Mouse (Mus musculus) intestine, embryonic 14.5 days (tissue): ENCODE data around the gene Zfp579. TPM values are rescaled to one million over a fixed set of nuclear protein-coding genes. Genes with fewer than 3 reads are reported as not detected.

Source experiments
- ATAC-seq: fragments of 200-750 bp; cut with Nextera tagmentation; replicated peaks from 2 replicates; pipeline ENCODE4 v1.8.0; 2017; ENCODE audit warnings: low read depth, moderate number of reproducible peaks, moderate TSS enrichment, moderate library complexity; ENCODE audit not compliant: low FRiP score, low TSS enrichment
- DNase-seq: peaks from one replicate; pipeline ENCODE4 v3.0.0-alpha.2; 2018; ENCODE audit warnings: low spot score
- H3K27ac ChIP-seq: fragments of 300-500 bp; sonication (generic); 2 replicates; pipeline ENCODE4 v1.5.1; 2014; ENCODE audit warnings: low read depth, mild to moderate bottlenecking, control low read depth
- H3K27me3 ChIP-seq: fragments of 300-500 bp; sonication (generic); replicated peaks from 2 replicates; pipeline ENCODE4 v1.6.1; 2014; ENCODE audit warnings: low read length, control low read depth; ENCODE audit not compliant: control insufficient read depth, insufficient read depth
- H3K36me3 ChIP-seq: fragments of 300-500 bp; sonication (generic); 2 replicates; pipeline ENCODE4 v1.6.1; 2014; ENCODE audit warnings: low read length, control low read depth; ENCODE audit not compliant: control insufficient read depth, insufficient read depth
- H3K4me1 ChIP-seq: fragments of 300-500 bp; sonication (generic); replicated peaks from 2 replicates; pipeline ENCODE4 v1.6.1; 2014; ENCODE audit warnings: low read length, control low read depth, mixed read lengths; ENCODE audit not compliant: control insufficient read depth, insufficient read depth
- H3K4me2 ChIP-seq: fragments of 300-500 bp; sonication (generic); 2 replicates; pipeline ENCODE4 v1.6.1; 2014; ENCODE audit warnings: low read length
- H3K4me3 ChIP-seq: fragments of 300-500 bp; sonication (generic); 2 replicates; pipeline ENCODE4 v1.5.1; 2014; ENCODE audit warnings: low read depth, low read length, control low read depth, mixed read lengths
- H3K9ac ChIP-seq: fragments of 300-500 bp; sonication (generic); 2 replicates; pipeline ENCODE4 v1.6.1; 2014; ENCODE audit warnings: mild to moderate bottlenecking, low read length
- H3K9me3 ChIP-seq: fragments of 300-500 bp; sonication (generic); 2 replicates; pipeline ENCODE4 v1.6.1; 2016; ENCODE audit warnings: low read length, control low read depth; ENCODE audit not compliant: control insufficient read depth
- WGBS: fragments of 180-500 bp; shearing (Covaris S2); extraction: QIAGEN DNeasy Blood & Tissue Kit; methylation state at CpG from one replicate; pipeline ENCODE4 v1.1.7; 2014; 5-methylcytosine and 5-hydroxymethylcytosine counted together
- polyA plus RNA-seq: library from polyadenylated mRNA; unstranded; fragments of >200 nt; fragmentation: Nextera tagmentation; extraction: Ambion mirVana; gene quantifications from 2 replicates; pipeline ENCODE4 v1.2.1, GENCODE M21; 2014

The Zfp579 gene
- polyA plus RNA-seq, 1 experiment from 2014 or later, result 35.4 TPM

DNA sequence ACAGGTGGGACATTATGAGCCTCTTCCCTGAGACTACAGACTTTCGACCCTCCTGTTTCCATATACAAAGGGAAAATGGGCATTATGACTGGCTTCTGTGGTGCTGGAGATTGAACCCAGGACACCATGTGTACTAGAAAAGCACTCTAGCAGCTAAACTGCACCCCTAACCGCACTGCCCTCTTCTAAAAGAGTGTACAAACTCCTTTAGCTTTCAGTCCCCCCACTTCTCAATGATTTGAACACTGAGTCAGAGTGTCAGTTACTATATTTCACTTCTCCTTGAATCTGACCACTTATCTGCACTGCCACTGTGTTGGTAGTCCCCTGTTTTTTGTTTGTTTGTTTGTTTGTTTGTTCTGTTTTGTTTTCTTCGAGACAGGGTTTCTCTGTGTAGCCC is 37.9 kb upstream of the Zfp579 start, which contains the start of gene 4632433K11Rik:
TSS of gene 4632433K11Rik (plus strand) at position 301 of the 400 bp plus-strand sequence.
- Histone ChIP-seq H3K4me3 (no peak within 1 kb of the TSS), H3K4me2 (no peak within 1 kb of the TSS), H3K9ac (no peak within 1 kb of the TSS), H3K27ac (no peak within 1 kb of the TSS), H3K36me3 (peaks cover 74% of the 10 kb centered on the region), H3K9me3 (peaks cover 45% of the 10 kb centered on the region), H3K4me1 (0 out of 2 replicates have a peak, but pooled peaks cover 4% of the 10 kb centered on the region), H3K27me3 (no peaks in the 10 kb centered on the region)
- no peak for DNase-seq
- 87% methylated on average over 3 of the region's 3 CpGs for WGBS
- ATAC-seq, result no peak

DNA sequence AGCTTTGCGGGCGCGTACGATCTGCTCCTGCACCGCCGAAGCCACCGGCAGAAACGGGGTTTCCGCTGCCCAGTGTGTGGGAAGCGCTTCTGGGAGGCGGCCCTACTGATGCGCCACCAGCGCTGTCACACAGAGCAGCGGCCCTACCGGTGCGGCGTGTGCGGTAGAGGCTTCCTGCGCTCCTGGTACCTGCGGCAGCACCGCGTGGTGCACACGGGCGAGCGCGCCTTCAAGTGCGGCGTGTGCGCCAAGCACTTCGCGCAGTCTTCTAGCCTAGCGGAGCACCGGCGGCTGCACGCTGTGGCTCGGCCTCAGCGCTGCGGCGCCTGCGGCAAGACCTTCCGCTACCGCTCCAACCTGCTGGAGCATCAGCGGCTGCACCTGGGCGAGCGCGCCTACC is 35.5 kb upstream of the Zfp579 start:
- WGBS, result 79% methylated on average over 46 of the region's 46 CpGs
- no peaks in the 10 kb centered on the region for H3K4me1 ChIP-seq
- no peak for ATAC-seq

DNA sequence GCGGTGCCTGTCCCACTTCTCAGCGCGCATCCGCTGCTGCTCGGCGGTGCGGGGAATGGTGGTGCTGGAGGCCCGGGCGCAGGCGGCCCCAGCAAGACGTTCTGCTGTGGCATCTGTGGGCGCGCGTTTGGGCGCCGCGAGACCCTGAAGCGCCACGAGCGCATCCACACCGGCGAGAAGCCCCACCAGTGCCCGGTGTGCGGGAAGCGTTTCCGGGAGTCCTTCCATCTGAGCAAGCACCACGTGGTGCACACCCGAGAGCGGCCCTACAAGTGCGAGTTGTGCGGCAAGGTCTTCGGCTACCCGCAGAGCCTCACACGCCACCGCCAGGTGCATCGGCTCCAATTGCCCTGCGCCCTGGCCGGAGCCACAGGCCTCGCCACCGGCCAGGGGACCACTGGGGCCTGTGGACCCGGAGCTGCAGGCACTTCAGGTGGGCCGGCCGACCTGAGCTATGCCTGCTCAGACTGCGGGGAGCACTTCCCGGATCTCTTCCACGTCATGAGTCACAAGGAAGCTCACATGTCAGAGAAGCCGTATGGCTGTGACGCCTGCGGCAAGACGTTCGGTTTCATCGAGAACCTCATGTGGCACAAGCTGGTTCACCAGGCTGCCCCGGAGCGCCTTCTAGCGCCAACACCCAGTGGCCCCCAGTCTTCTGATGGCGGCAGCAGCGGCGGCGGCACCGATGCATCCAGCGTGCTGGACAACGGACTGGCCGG is 34.8 kb upstream of the Zfp579 start:
- Histone ChIP-seq H3K27ac (no peak overlapping the region), H3K27me3 (no peaks in the 10 kb centered on the region), H3K9me3 (peaks cover 46% of the 10 kb centered on the region), H3K4me3 (no peak overlapping the region), H3K4me1 (no peaks in the 10 kb centered on the region), H3K36me3 (peaks cover 93% of the 10 kb centered on the region), H3K9ac (no peak overlapping the region), H3K4me2 (no peak overlapping the region)
- WGBS, result 83% methylated on average over 63 of the region's 63 CpGs
- no peak for DNase-seq
- ATAC-seq, result no peak

More for the DNA sequence above, 35.5 kb upstream of the Zfp579 start:
- Histone ChIP-seq H3K9ac (no peak overlapping the region), H3K27me3 (no peaks in the 10 kb centered on the region), H3K27ac (no peak overlapping the region), H3K4me2 (no peak overlapping the region), H3K4me3 (no peak overlapping the region), H3K36me3 (peaks cover 91% of the 10 kb centered on the region), H3K9me3 (peaks cover 48% of the 10 kb centered on the region)
- DNase-seq, result no peak

DNA sequence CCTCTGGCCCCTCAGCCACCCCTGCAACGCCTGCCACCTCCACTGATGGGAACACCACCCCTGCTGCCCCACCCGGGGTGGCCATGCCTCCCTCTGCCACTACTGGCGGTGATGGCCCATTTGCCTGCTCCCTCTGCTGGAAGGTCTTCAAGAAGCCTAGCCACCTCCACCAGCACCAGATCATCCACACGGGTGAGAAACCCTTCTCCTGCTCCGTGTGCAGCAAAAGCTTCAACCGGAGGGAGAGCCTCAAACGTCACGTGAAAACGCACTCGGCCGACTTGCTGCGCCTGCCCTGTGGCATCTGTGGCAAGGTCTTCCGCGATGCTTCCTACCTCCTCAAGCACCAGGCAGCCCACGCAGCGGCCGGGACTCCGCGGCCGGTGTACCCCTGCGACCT is 34.0 kb upstream of the Zfp579 start:
- no peaks in the 10 kb centered on the region for H3K4me1 ChIP-seq
- no peak overlapping the region for H3K9ac ChIP-seq
- 91% methylated on average over 21 of the region's 21 CpGs for WGBS
- peaks cover 91% of the 10 kb centered on the region for H3K36me3 ChIP-seq
- peaks cover 43% of the 10 kb centered on the region for H3K9me3 ChIP-seq
- H3K4me2 ChIP-seq, result no peak overlapping the region
- ATAC-seq (no peak), DNase-seq (no peak)
- no peak overlapping the region for H3K4me3 ChIP-seq
- H3K27ac ChIP-seq, result no peak overlapping the region
- no peaks in the 10 kb centered on the region for H3K27me3 ChIP-seq

DNA sequence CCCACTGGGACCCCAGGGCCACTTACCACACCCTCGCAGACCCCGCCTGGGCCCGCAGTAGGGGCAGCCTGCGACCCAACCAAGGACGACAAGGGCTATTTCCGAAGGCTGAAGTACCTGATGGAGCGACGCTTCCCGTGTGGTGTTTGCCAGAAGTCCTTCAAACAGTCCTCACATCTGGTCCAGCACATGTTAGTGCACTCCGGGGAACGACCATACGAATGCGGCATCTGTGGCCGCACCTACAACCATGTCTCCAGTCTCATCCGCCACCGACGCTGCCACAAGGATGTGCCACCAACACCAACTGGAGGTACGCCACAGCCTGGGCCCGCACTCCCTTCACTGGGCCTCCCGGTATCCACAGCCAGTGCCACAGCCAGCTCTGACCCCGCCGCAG is 33.6 kb upstream of the Zfp579 start:
- H3K27ac ChIP-seq, result no peak overlapping the region
- DNase-seq (no peak), ATAC-seq (no peak)
- no peak overlapping the region for H3K9ac ChIP-seq
- H3K27me3 ChIP-seq, result no peaks in the 10 kb centered on the region
- WGBS, result 94% methylated on average over 22 of the region's 22 CpGs
- no peaks in the 10 kb centered on the region for H3K4me1 ChIP-seq
- peaks cover 91% of the 10 kb centered on the region for H3K36me3 ChIP-seq
- 0 out of 2 replicates have a peak overlapping the region, but pooled peaks have one; percentile 2 for H3K4me3 ChIP-seq
- no peak overlapping the region for H3K4me2 ChIP-seq
- peaks cover 43% of the 10 kb centered on the region for H3K9me3 ChIP-seq

DNA sequence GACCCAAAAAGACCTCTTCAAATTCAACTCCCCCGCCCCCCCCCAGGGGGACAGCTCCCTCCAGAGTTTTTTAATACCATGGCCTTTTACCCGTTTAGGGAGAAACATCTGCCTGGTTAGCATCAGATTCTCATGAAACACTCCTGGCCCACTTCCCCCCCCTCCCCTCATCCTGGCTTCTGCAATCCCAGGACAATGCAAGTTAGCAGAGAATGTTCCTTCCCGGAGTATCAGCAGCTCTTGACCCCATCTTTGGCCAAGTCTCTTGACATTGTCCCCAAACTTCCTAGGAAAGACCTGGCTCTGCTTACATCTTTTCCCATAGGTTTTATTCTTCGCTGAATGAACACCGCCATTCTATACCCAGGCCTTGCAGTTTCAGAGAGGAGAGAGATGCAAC is 25.2 kb upstream of the Zfp579 start:
- peaks cover 17% of the 10 kb centered on the region for H3K4me1 ChIP-seq
- no peaks in the 10 kb centered on the region for H3K27me3 ChIP-seq
- peak overlapping the region; percentile 94 for H3K27ac ChIP-seq
- H3K4me3 ChIP-seq, result peak overlapping the region; percentile 73
- peak overlapping the region; percentile 98 for H3K9ac ChIP-seq
- H3K36me3 ChIP-seq, result peaks cover 43% of the 10 kb centered on the region
- ATAC-seq (no peak), DNase-seq (no peak)
- H3K9me3 ChIP-seq, result peaks cover 2% of the 10 kb centered on the region; the same call in 1 of the 2 replicates
- 48% methylated on average over 5 of the region's 5 CpGs for WGBS
- peak overlapping the region; percentile 95 for H3K4me2 ChIP-seq

DNA sequence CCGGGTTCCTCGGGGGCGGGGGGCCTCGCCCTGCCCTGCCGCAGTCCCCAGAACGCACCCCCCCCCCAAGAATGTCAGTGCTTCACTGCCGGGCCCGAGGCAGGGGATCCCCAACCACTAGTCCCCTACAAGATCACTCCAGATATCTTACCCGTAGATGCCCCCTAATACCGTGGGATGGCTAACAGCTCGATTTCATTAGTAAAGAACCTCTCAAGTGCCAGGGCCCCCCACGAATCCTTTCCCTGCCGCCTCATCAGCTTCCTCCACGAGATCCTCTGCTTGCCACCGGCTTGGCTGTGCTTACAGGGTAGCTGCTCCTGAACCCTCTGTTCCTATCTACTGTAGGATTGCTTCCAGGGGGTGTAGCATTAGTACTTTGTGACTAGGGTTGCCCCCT is 24.7 kb upstream of the Zfp579 start:
- Histone ChIP-seq H3K36me3 (peaks cover 38% of the 10 kb centered on the region), H3K9ac (peak overlapping the region; percentile 98), H3K27ac (peak overlapping the region; percentile 94), H3K27me3 (no peaks in the 10 kb centered on the region), H3K4me2 (peak overlapping the region; percentile 95), H3K4me1 (peaks cover 20% of the 10 kb centered on the region), H3K9me3 (peaks cover 2% of the 10 kb centered on the region; the same call in 1 of the 2 replicates), H3K4me3 (peak overlapping the region; percentile 73)
- DNase-seq (no peak), ATAC-seq (no peak)
- under 1% methylated on average over 9 of the region's 15 CpGs for WGBS

DNA sequence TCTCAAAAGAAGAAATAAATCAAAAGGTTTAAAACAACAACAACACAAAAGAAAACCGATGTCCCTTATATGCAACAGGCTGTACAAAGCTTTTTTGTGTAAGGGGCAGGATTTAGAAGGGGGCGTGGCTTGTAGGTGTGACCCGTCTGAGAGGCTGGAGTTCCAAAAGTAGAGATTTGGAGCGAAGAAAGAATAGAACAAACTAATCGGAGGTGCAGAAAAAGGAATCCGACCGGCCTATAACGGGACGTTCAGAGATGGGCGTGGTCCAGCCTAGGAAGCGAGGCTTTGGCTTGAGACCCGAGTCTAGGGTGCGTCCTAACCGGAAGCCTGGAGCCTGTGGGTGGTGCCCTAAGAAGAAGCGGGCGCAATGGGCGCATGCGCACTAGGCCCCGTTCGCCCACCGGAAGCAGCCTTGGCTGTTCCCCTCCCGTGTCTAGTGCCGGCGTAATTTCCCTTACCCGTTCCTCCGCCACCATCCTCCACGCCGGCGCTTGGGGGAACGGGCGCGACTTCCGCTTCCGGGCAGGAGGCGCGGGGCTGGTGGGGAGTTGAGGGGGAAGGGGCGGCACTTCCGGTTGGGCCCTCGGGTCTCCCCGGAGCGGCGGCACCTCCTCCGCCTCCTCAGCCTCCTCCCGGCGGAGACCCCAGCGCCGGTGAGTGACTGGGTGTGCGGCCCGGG is 24.2 kb upstream of the Zfp579 start, which contains the start of the genes Zfp865 and Ccdc106:
TSS of gene Zfp865 (plus strand) at position 377 of the 682 bp plus-strand sequence.
TSS of gene Ccdc106 (plus strand) at position 554 of the 682 bp plus-strand sequence.
- ATAC-seq (peak; percentile 89), DNase-seq (peak; percentile 98)
- WGBS, result under 1% methylated on average over 43 of the region's 49 CpGs
- peak within 1 kb of the TSS; percentile 94 for H3K27ac ChIP-seq
- peak within 1 kb of the TSS; percentile 98 for H3K9ac ChIP-seq
- H3K27me3 ChIP-seq, result no peaks in the 10 kb centered on the region
- peak within 1 kb of the TSS; percentile 73 for H3K4me3 ChIP-seq
- peaks cover 35% of the 10 kb centered on the region for H3K36me3 ChIP-seq
- H3K4me1 ChIP-seq, result peaks cover 20% of the 10 kb centered on the region
- H3K4me2 ChIP-seq, result peak within 1 kb of the TSS; percentile 95
- peaks cover 2% of the 10 kb centered on the region; the same call in 1 of the 2 replicates for H3K9me3 ChIP-seq
